Mouse (Mus musculus): ENCODE results near the gene Ift20.
"Not testable (repeated sequence)": the region's sequence is repeated elsewhere in the genome, so short reads cannot be mapped to it uniquely, and the experiment has no call there.

Ift20 gene

GRCm38 (mm10) chr11:78523241-78523955, 12.8 kb upstream of the Ift20 start:
- DNase-seq: peak; percentile 58

GRCm38 (mm10) chr11:78524838-78525237, 11.3 kb upstream of the Ift20 start:
- DNase-seq: peak; percentile 65

GRCm38 (mm10) chr11:78528714-78529113, 7.4 kb upstream of the Ift20 start:
- DNase-seq: no peak

- no peak for DNase-seq
Observed at GRCm38 (mm10) chr11:78530001-78530400, 6.2 kb upstream of the Ift20 start.

- peak; percentile 78 for DNase-seq
Observed at GRCm38 (mm10) chr11:78531046-78531445, 5.1 kb upstream of the Ift20 start.

GRCm38 (mm10) chr11:78531515-78531914, 4.6 kb upstream of the Ift20 start:
- not testable (repeated sequence) for DNase-seq

GRCm38 (mm10) chr11:78534516-78534915, 1.6 kb upstream of the Ift20 start:
- DNase-seq: no peak

- peak; percentile 75 for DNase-seq
Observed at GRCm38 (mm10) chr11:78535376-78536079, 633 bp upstream of the Ift20 start.

- no peak for DNase-seq
Observed at GRCm38 (mm10) chr11:78536690-78537084, 526 bp downstream of the Ift20 start.

- peak; percentile 41 for DNase-seq
Observed at GRCm38 (mm10) chr11:78540358-78540757, 4.2 kb downstream of the Ift20 start.

GRCm38 (mm10) chr11:78544449-78545111, 8.4 kb downstream of the Ift20 start:
- no peak for DNase-seq

GRCm38 (mm10) chr11:78545181-78545580, 9.0 kb downstream of the Ift20 start:
- no peak for DNase-seq

- no peak for DNase-seq
Observed at GRCm38 (mm10) chr11:78547718-78548460, 11.7 kb downstream of the Ift20 start.

GRCm38 (mm10) chr11:78549491-78549987, 13.4 kb downstream of the Ift20 start:
- DNase-seq: no peak

GRCm38 (mm10) chr11:78550168-78551058, 14.3 kb downstream of the Ift20 start, which contains the start of gene Tmem97:
TSS of gene Tmem97 (minus strand) at chr11:78550777.
- peak; percentile 98 for DNase-seq

- DNase-seq: no peak
Observed at GRCm38 (mm10) chr11:78551059-78551398, 14.9 kb downstream of the Ift20 start.

GRCm38 (mm10) chr11:78555623-78556022, 19.5 kb downstream of the Ift20 start:
- DNase-seq: no peak

GRCm38 (mm10) chr11:78556070-78556469, 19.9 kb downstream of the Ift20 start:
- no peak for DNase-seq

- peak; percentile 29 for DNase-seq
Observed at GRCm38 (mm10) chr11:78557241-78557640, 21.1 kb downstream of the Ift20 start.

- peak; percentile 90 for DNase-seq
Observed at GRCm38 (mm10) chr11:78560447-78560846, 24.3 kb downstream of the Ift20 start.

GRCm38 (mm10) chr11:78566775-78567174, 30.6 kb downstream of the Ift20 start:
- peak; percentile 76 for DNase-seq

- DNase-seq: no peak
Observed at GRCm38 (mm10) chr11:78567614-78568013, 31.5 kb downstream of the Ift20 start.

All from lung, postnatal 10 days (tissue).